ENCODE assay signal across 8 mouse cellular contexts in the genomic region with DNA sequence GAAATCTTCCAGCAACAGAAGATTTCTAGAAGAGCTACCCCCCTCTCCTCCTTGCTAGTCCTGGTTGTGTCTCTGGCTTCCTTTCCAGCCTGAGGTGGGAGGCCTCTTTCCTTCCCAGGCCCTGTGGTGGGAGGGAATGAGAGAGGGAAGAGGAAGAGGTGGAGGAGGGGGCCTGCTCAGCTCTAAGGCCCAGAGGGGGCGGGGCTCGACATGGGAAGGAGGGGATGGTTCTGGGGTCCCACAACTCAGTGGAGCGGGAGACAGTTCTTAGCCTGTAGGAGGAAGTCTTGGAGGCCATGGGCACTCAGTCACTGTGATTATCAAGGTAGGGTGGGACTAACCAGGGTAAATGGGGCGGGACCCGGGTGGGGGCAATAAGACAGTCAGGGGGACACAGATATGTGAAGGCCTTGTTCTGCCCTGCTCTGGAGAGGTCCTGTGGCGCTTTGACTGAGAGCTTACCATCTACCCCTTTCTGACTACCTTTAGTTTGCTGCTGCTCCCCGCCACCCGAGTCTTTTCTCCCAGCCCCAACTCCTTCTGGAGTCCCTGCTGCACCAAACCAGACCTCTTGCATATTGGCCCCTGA. TPM values are rescaled to one million over a fixed set of nuclear protein-coding genes. Genes with fewer than 3 reads are reported as not detected.
DNase-seq lines count a peak whose midpoint lies in the region; ATAC-seq and TF ChIP-seq lines count a peak whose summit lies in the region.

No protein-coding gene starts in this region.

- WGBS in kidney, postnatal 0 days = 13% methylated on average over 7 of the region's 8 CpGs
- 36% methylated on average over 8 of the region's 8 CpGs for WGBS in hindbrain, embryonic 12.5 days
- 34% methylated on average over 8 of the region's 8 CpGs for WGBS in midbrain, embryonic 11.5 days

- 0 out of 2 replicates have a peak overlapping the region, but pooled peaks have one; percentile 4 for H3K4me3 ChIP-seq in kidney, postnatal 0 days (replicated peaks; ENCODE audit: low read depth, low read length)
- peak overlapping the region; percentile 39; the same call in 1 of the 2 replicates for H3K4me3 ChIP-seq in hindbrain, embryonic 12.5 days
- H3K4me3 ChIP-seq in midbrain, embryonic 11.5 days (ENCODE audit: low read depth, low read length) = no peak overlapping the region

- peak overlapping the region; percentile 70 for H3K4me2 ChIP-seq in kidney, postnatal 0 days (ENCODE audit: low read length)
- peak overlapping the region; percentile 58 for H3K4me2 ChIP-seq in hindbrain, embryonic 12.5 days (replicated peaks)
- H3K4me2 ChIP-seq in midbrain, embryonic 11.5 days = 0 out of 2 replicates have a peak overlapping the region, but pooled peaks have one; percentile 11

- H3K9me3 ChIP-seq in kidney, postnatal 0 days (replicated peaks; ENCODE audit: low read length) = no peaks in the 10 kb centered on the region
- H3K9me3 ChIP-seq in hindbrain, embryonic 12.5 days (replicated peaks) = no peaks in the 10 kb centered on the region
- no peaks in the 10 kb centered on the region for H3K9me3 ChIP-seq in midbrain, embryonic 11.5 days (ENCODE audit: control insufficient read depth, low read length)

- ATAC-seq in kidney, postnatal 0 days (replicated peaks; ENCODE audit: low FRiP score, low read depth) = 0 out of 2 replicates have a peak, but pooled peaks have one; percentile 5
- ATAC-seq in hindbrain, embryonic 12.5 days (ENCODE audit: low FRiP score) = no peak
- ATAC-seq in midbrain, embryonic 11.5 days (ENCODE audit: low FRiP score) = no peak

- peak overlapping the region; percentile 92 for H3K27ac ChIP-seq in kidney, postnatal 0 days
- peak overlapping the region; percentile 73 for H3K27ac ChIP-seq in hindbrain, embryonic 12.5 days
- no peak overlapping the region for H3K27ac ChIP-seq in midbrain, embryonic 11.5 days (ENCODE audit: low read depth, low read length)

- H3K27me3 ChIP-seq in kidney, postnatal 0 days (ENCODE audit: insufficient read depth, low read length) = no peaks in the 10 kb centered on the region
- H3K27me3 ChIP-seq in hindbrain, embryonic 12.5 days = no peaks in the 10 kb centered on the region
- H3K27me3 ChIP-seq in midbrain, embryonic 11.5 days (ENCODE audit: control insufficient read depth, insufficient read depth, low read length) = no peaks in the 10 kb centered on the region

- peak; percentile 85 for DNase-seq in kidney, postnatal 0 days (ENCODE audit: low spot score)
- no peak for DNase-seq in kidney, adult 8-10 months
- DNase-seq in embryo, embryonic 9.5 days (ENCODE audit: extremely low spot score) = peak; percentile 59
- peak; percentile 81 for DNase-seq in midbrain, embryonic 11.5 days (ENCODE audit: low spot score, missing footprints)
- DNase-seq in retina, postnatal 1 day = no peak
- DNase-seq in B cell, adult 2 months = no peak
- no peak for DNase-seq in right cerebral cortex, postnatal 36 days (ENCODE audit: low spot score in 2 of 2)

- no peak for TF ChIP-seq CTCF in kidney, postnatal 0 days (IDR thresholded peaks at IDR 0.05; ENCODE audit: low read depth)

- peaks cover 34% of the 10 kb centered on the region for H3K4me1 ChIP-seq in kidney, postnatal 0 days (replicated peaks; ENCODE audit: insufficient read depth, low read length)
- H3K4me1 ChIP-seq in hindbrain, embryonic 12.5 days = peaks cover 30% of the 10 kb centered on the region
- peaks cover 23% of the 10 kb centered on the region for H3K4me1 ChIP-seq in midbrain, embryonic 11.5 days (ENCODE audit: control insufficient read depth, insufficient read depth, low read length)

- H3K36me3 ChIP-seq in kidney, postnatal 0 days (ENCODE audit: insufficient read depth, low read length) = no peaks in the 10 kb centered on the region
- H3K36me3 ChIP-seq in hindbrain, embryonic 12.5 days = 0 out of 2 replicates have a peak, but pooled peaks cover 6% of the 10 kb centered on the region
- no peaks in the 10 kb centered on the region for H3K36me3 ChIP-seq in midbrain, embryonic 11.5 days (ENCODE audit: control insufficient read depth, insufficient read depth, low read length)

- 0 out of 2 replicates have a peak overlapping the region, but pooled peaks have one; percentile 51 for H3K9ac ChIP-seq in kidney, postnatal 0 days (ENCODE audit: low read depth, low read length)
- peak overlapping the region; percentile 41; the same call in 1 of the 2 replicates for H3K9ac ChIP-seq in hindbrain, embryonic 12.5 days
- no peak overlapping the region for H3K9ac ChIP-seq in midbrain, embryonic 11.5 days (ENCODE audit: low read length)

RNA-seq across cellular contexts. Expression of gene Sigmar1, which starts 6.2 kb away (rescaled TPM):
- 58.4 and 64.4 TPM in 2 replicates for polyA plus RNA-seq in kidney, postnatal 0 days (2015; fragmentation: Nextera tagmentation; extraction: Ambion mirVana)
- 54.2 and 58.9 TPM in 2 replicates for polyA plus RNA-seq in hindbrain, embryonic 12.5 days (2016; fragmentation: Nextera tagmentation; extraction: Ambion mirVana)
- polyA plus RNA-seq in midbrain, embryonic 11.5 days (2014; fragmentation: Nextera tagmentation; extraction: Ambion mirVana) = 67.5 and 70.8 TPM in 2 replicates

RNA-seq across cellular contexts. Expression of gene Galt, which starts 7.2 kb away (rescaled TPM):
- 72.1 and 75.2 TPM in 2 replicates for polyA plus RNA-seq in kidney, postnatal 0 days (2015; fragmentation: Nextera tagmentation; extraction: Ambion mirVana)
- polyA plus RNA-seq in hindbrain, embryonic 12.5 days (2016; fragmentation: Nextera tagmentation; extraction: Ambion mirVana) = 31.0 and 33.4 TPM in 2 replicates
- 19.5 and 19.7 TPM in 2 replicates for polyA plus RNA-seq in midbrain, embryonic 11.5 days (2014; fragmentation: Nextera tagmentation; extraction: Ambion mirVana)

RNA-seq across cellular contexts. Expression of gene Ccl27a, which starts 11.9 kb away (rescaled TPM):
- 39.1 and 42.1 TPM in 2 replicates for polyA plus RNA-seq in kidney, postnatal 0 days (2015; fragmentation: Nextera tagmentation; extraction: Ambion mirVana)
- 133 and 134 TPM in 2 replicates for polyA plus RNA-seq in hindbrain, embryonic 12.5 days (2016; fragmentation: Nextera tagmentation; extraction: Ambion mirVana)
- polyA plus RNA-seq in midbrain, embryonic 11.5 days (2014; fragmentation: Nextera tagmentation; extraction: Ambion mirVana) = 71.1 and 73.5 TPM in 2 replicates

RNA-seq across cellular contexts. Expression of gene Arid3c, which starts 31.3 kb away (rescaled TPM):
- 0.08 and 0.14 TPM in 2 replicates for polyA plus RNA-seq in kidney, postnatal 0 days (2015; fragmentation: Nextera tagmentation; extraction: Ambion mirVana)
- 1.1 TPM in 2 replicates for polyA plus RNA-seq in hindbrain, embryonic 12.5 days (2016; fragmentation: Nextera tagmentation; extraction: Ambion mirVana)
- 0.72 and 1.8 TPM in 2 replicates for polyA plus RNA-seq in midbrain, embryonic 11.5 days (2014; fragmentation: Nextera tagmentation; extraction: Ambion mirVana)

RNA-seq across cellular contexts. Expression of gene Dctn3, which starts 39.2 kb away (rescaled TPM):
- polyA plus RNA-seq in kidney, postnatal 0 days (2015; fragmentation: Nextera tagmentation; extraction: Ambion mirVana) = 152 and 154 TPM in 2 replicates
- 191 and 199 TPM in 2 replicates for polyA plus RNA-seq in hindbrain, embryonic 12.5 days (2016; fragmentation: Nextera tagmentation; extraction: Ambion mirVana)
- polyA plus RNA-seq in midbrain, embryonic 11.5 days (2014; fragmentation: Nextera tagmentation; extraction: Ambion mirVana) = 154 and 155 TPM in 2 replicates

Comparison
In these comparisons a context has a peak if more than half of its experiments do, and no peak if none do; other contexts are left out.
1. DNase-seq: peak in kidney, postnatal 0 days (single experiment), embryo, embryonic 9.5 days (single experiment) and midbrain, embryonic 11.5 days (single experiment); none in kidney, adult 8-10 months (0 of 2), retina, postnatal 1 day (single experiment), B cell, adult 2 months (0 of 2) and right cerebral cortex, postnatal 36 days (0 of 2).
2. H3K4me2 ChIP-seq: peak in every context shown above with its lines; median percentile 70 in kidney, postnatal 0 days; 58 in hindbrain, embryonic 12.5 days; 11 in midbrain, embryonic 11.5 days.